Mouse (Mus musculus): ENCODE results near the gene D1Pas1.

The D1Pas1 gene

GRCm38 (mm10) chr1:186967201-186967812 is at the start of gene D1Pas1:
D1Pas1 (plus strand) TSS chr1:186967416.
- Histone ChIP-seq H3K36me3 (ENCODE audit: control insufficient read depth, insufficient read depth, low read length, poor library complexity, severe bottlenecking) (no peaks in the 10 kb centered on the region), H3K27me3 (ENCODE audit: control insufficient read depth, insufficient read depth, low read length, poor library complexity, severe bottlenecking) (no peaks in the 10 kb centered on the region)
- no peak for DNase-seq (ENCODE audit: low read depth, low spot score)

GRCm38 (mm10) chr1:186922489-186923370 is 44.5 kb upstream of the D1Pas1 start:
- Histone ChIP-seq H3K27me3 (ENCODE audit: control insufficient read depth, insufficient read depth, low read length, poor library complexity, severe bottlenecking) (no peaks in the 10 kb centered on the region), H3K36me3 (ENCODE audit: control insufficient read depth, insufficient read depth, low read length, poor library complexity, severe bottlenecking) (no peaks in the 10 kb centered on the region)
- DNase-seq (ENCODE audit: low read depth, low spot score): no peak

GRCm38 (mm10) chr1:186924027-186924426 is 43.2 kb upstream of the D1Pas1 start:
- no peaks in the 10 kb centered on the region for H3K36me3 ChIP-seq (ENCODE audit: control insufficient read depth, insufficient read depth, low read length, poor library complexity, severe bottlenecking)
- H3K27me3 ChIP-seq (ENCODE audit: control insufficient read depth, insufficient read depth, low read length, poor library complexity, severe bottlenecking): no peaks in the 10 kb centered on the region
- DNase-seq (ENCODE audit: low read depth, low spot score): no peak

GRCm38 (mm10) chr1:186925411-186925810 is 41.8 kb upstream of the D1Pas1 start:
- Histone ChIP-seq H3K27me3 (ENCODE audit: control insufficient read depth, insufficient read depth, low read length, poor library complexity, severe bottlenecking) (no peaks in the 10 kb centered on the region), H3K36me3 (ENCODE audit: control insufficient read depth, insufficient read depth, low read length, poor library complexity, severe bottlenecking) (no peaks in the 10 kb centered on the region)
- no peak for DNase-seq (ENCODE audit: low read depth, low spot score)

GRCm38 (mm10) chr1:186926316-186926949 is 40.8 kb upstream of the D1Pas1 start:
- no peak for DNase-seq (ENCODE audit: low read depth, low spot score)
- no peaks in the 10 kb centered on the region for H3K36me3 ChIP-seq (ENCODE audit: control insufficient read depth, insufficient read depth, low read length, poor library complexity, severe bottlenecking)
- no peaks in the 10 kb centered on the region for H3K27me3 ChIP-seq (ENCODE audit: control insufficient read depth, insufficient read depth, low read length, poor library complexity, severe bottlenecking)

GRCm38 (mm10) chr1:186926950-186927316 is 40.3 kb upstream of the D1Pas1 start:
- no peak for DNase-seq (ENCODE audit: low read depth, low spot score)
- no peaks in the 10 kb centered on the region for H3K36me3 ChIP-seq (ENCODE audit: control insufficient read depth, insufficient read depth, low read length, poor library complexity, severe bottlenecking)
- H3K27me3 ChIP-seq (ENCODE audit: control insufficient read depth, insufficient read depth, low read length, poor library complexity, severe bottlenecking): no peaks in the 10 kb centered on the region

GRCm38 (mm10) chr1:186927494-186927893 is 39.7 kb upstream of the D1Pas1 start:
- Histone ChIP-seq H3K27me3 (ENCODE audit: control insufficient read depth, insufficient read depth, low read length, poor library complexity, severe bottlenecking) (no peaks in the 10 kb centered on the region), H3K36me3 (ENCODE audit: control insufficient read depth, insufficient read depth, low read length, poor library complexity, severe bottlenecking) (no peaks in the 10 kb centered on the region)
- no peak for DNase-seq (ENCODE audit: low read depth, low spot score)

GRCm38 (mm10) chr1:186930160-186930887 is 36.9 kb upstream of the D1Pas1 start:
- no peak for DNase-seq (ENCODE audit: low read depth, low spot score)
- H3K27me3 ChIP-seq (ENCODE audit: control insufficient read depth, insufficient read depth, low read length, poor library complexity, severe bottlenecking): no peaks in the 10 kb centered on the region

GRCm38 (mm10) chr1:186930888-186931233 is 36.4 kb upstream of the D1Pas1 start:
- DNase-seq (ENCODE audit: low read depth, low spot score): no peak
- Histone ChIP-seq H3K27me3 (ENCODE audit: control insufficient read depth, insufficient read depth, low read length, poor library complexity, severe bottlenecking) (no peaks in the 10 kb centered on the region), H3K36me3 (ENCODE audit: control insufficient read depth, insufficient read depth, low read length, poor library complexity, severe bottlenecking) (no peaks in the 10 kb centered on the region)

More at GRCm38 (mm10) chr1:186930160-186930887, 36.9 kb upstream of the D1Pas1 start:
- no peaks in the 10 kb centered on the region for H3K36me3 ChIP-seq (ENCODE audit: control insufficient read depth, insufficient read depth, low read length, poor library complexity, severe bottlenecking)

- Histone ChIP-seq H3K27me3 (ENCODE audit: control insufficient read depth, insufficient read depth, low read length, poor library complexity, severe bottlenecking) (no peaks in the 10 kb centered on the region), H3K36me3 (ENCODE audit: control insufficient read depth, insufficient read depth, low read length, poor library complexity, severe bottlenecking) (no peaks in the 10 kb centered on the region)
- no peak for DNase-seq (ENCODE audit: low read depth, low spot score)
Observed at GRCm38 (mm10) chr1:186934205-186934604, 33.0 kb upstream of the D1Pas1 start.

GRCm38 (mm10) chr1:186952381-186952780 is 14.8 kb upstream of the D1Pas1 start:
- DNase-seq (ENCODE audit: low read depth, low spot score): no peak
- H3K27me3 ChIP-seq (ENCODE audit: control insufficient read depth, insufficient read depth, low read length, poor library complexity, severe bottlenecking): no peaks in the 10 kb centered on the region
- no peaks in the 10 kb centered on the region for H3K36me3 ChIP-seq (ENCODE audit: control insufficient read depth, insufficient read depth, low read length, poor library complexity, severe bottlenecking)

GRCm38 (mm10) chr1:186954591-186954990 is 12.6 kb upstream of the D1Pas1 start:
- no peaks in the 10 kb centered on the region for H3K27me3 ChIP-seq (ENCODE audit: control insufficient read depth, insufficient read depth, low read length, poor library complexity, severe bottlenecking)
- no peak for DNase-seq (ENCODE audit: low read depth, low spot score)
- H3K36me3 ChIP-seq (ENCODE audit: control insufficient read depth, insufficient read depth, low read length, poor library complexity, severe bottlenecking): no peaks in the 10 kb centered on the region

- Histone ChIP-seq H3K27me3 (ENCODE audit: control insufficient read depth, insufficient read depth, low read length, poor library complexity, severe bottlenecking) (no peaks in the 10 kb centered on the region), H3K36me3 (ENCODE audit: control insufficient read depth, insufficient read depth, low read length, poor library complexity, severe bottlenecking) (no peaks in the 10 kb centered on the region)
Observed at GRCm38 (mm10) chr1:186959380-186959779, 7.8 kb upstream of the D1Pas1 start.

GRCm38 (mm10) chr1:186964143-186964875 is 2.9 kb upstream of the D1Pas1 start:
- no peak for DNase-seq (ENCODE audit: low read depth, low spot score)
- Histone ChIP-seq H3K27me3 (ENCODE audit: control insufficient read depth, insufficient read depth, low read length, poor library complexity, severe bottlenecking) (no peaks in the 10 kb centered on the region), H3K36me3 (ENCODE audit: control insufficient read depth, insufficient read depth, low read length, poor library complexity, severe bottlenecking) (no peaks in the 10 kb centered on the region)

More at GRCm38 (mm10) chr1:186959380-186959779, 7.8 kb upstream of the D1Pas1 start:
- DNase-seq (ENCODE audit: low read depth, low spot score): no peak

All from splenic B cell, adult 2 months (primary cell).